Mouse (Mus musculus): ENCODE results near the gene Klk1b9. TPM values are rescaled to one million over a fixed set of nuclear protein-coding genes. Genes with fewer than 3 reads are reported as not detected.

Klk1b9 gene
- not detected in 2 replicates for polyA plus RNA-seq (2012)

DNA sequence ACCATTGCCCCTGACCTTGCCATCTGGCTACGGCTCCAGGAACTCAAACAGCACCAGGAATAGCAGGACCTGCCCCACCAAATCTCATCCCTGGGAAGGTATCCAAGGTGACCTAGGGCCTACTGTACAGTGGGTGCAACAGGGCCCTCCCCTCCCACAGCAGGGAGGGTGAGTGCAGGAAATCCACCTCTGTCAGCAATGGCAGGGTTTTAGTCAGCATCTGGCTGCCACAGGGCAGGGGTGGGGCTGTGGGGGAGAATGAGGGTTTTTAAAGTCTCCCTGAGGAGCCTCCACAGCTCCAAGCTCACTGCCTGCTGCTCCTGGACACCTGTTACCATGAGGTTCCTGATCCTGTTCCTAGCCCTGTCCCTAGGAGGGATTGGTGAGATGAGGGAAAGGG lies at the start of gene Klk1b9:
Klk1b9 (plus strand) TSS at position 301 of the 400 bp plus-strand sequence.

DNA sequence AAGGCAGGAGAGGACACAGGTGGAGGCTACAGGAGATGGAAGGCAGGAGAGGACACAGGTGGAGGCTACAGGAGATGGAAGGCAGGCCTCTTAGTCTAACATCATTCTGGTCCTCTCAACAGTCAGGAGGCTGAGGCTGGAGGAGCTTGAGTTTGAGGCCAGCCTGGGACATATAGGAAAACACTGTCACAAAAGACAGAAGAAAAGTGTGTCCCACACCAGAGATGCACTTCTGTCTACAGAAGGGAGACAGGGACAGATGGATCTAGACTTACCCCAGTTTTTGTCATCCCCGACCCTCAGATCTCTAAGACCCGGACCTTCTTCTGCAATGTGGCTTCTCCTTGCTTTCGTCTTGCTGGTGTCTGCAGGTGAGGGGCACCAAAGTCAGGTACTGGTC lies 42.4 kb upstream of the Klk1b9 start, which contains the start of gene Klk15:
Klk15 (plus strand) TSS at position 301 of the 400 bp plus-strand sequence.

DNA sequence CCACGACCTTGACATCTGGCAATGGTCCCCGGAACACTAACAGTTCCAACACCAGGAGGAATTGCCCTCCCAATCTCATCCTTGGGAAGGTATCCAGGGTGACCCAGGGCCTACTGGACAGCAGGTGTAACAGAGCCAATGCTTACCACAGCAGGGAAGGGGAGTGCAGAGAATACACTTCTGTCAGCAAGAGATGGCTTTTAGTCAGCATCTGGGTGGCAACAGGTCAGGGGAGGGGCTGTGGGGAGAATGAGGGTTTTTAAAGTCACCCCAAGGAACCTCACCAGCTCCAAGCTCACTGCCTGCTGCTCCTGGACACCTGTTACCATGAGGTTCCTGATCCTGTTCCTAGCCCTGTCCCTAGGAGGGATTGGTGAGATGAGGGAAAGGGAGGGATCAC lies 25.5 kb upstream of the Klk1b9 start, which contains the start of gene Klk1b8:
Klk1b8 (plus strand) TSS at position 301 of the 400 bp plus-strand sequence.

DNA sequence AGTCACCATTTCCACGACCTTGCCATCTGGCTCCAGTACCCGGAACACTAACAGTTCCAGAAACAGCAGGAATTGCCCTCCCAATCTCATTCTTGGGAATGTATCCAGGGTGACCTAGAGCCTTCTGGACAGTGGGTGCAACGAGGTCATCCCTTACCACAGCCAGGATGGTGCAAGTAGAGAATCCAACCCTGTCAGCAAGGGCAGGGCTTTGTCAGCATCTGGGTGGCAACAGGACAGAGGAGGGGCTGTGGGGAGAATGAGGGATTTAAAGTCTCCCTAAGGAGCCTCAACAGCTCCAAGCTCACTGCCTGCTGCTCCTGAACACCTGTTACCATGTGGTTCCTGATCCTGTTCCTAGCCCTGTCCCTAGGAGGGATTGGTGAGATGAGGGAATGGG lies 9.4 kb upstream of the Klk1b9 start, which contains the start of gene Klk1b1:
Klk1b1 (plus strand) TSS at position 301 of the 400 bp plus-strand sequence.

DNA sequence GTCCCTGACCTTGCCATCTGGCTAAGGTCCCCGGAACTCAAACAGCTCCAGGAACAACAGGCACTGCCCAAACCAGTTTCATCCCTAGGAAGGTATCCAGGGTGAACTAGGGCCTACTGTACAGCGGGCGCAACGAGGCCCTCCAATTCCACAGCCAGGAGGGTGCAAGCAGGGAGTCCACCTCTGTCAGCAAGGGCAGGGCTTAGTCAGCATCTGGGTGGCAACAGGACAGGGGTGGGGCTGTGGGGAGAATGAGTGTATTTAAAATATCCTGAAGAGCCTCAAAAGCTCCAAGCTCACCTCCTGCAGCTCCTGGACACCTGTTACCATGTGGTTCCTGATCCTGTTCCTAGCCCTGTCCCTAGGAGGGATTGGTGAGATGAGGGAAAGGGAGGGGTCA lies 19.7 kb downstream of the Klk1b9 start, which contains the start of gene Klk1b11:
Klk1b11 (plus strand) TSS at position 301 of the 400 bp plus-strand sequence.

DNA sequence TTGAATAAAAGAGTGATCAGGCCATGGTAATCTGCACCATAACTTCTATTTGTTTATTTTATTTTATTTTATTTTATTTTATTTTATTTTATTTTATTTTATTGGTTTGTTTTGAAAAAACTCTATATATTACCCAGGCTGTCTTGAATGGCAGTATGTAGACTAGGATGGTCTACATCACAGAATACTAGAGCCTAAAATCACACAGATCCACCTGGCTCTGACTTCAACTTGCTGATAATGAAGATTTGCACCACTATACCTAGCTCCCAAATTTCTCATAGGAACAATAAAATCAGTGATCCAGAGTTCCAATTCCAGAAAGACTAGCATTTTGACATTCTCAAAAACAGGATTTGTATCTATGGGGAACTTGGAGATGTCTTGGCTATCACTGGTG lies 36.0 kb downstream of the Klk1b9 start, which contains the start of gene Klk1b26:
Klk1b26 (plus strand) TSS at position 301 of the 400 bp plus-strand sequence.

Other genes with a start within 250 kb of the Klk1b9 start
- gene Klk12, start 207.2 kb upstream of the Klk1b9 start, polyA plus RNA-seq (2012) = not detected in 2 replicates
- not detected in 2 replicates for gene Klk11, start 201.5 kb upstream of the Klk1b9 start, polyA plus RNA-seq (2012)
- gene Klk10, start 195.0 kb upstream of the Klk1b9 start, polyA plus RNA-seq (2012) = 0.06 TPM in 1 of 2 replicates, not detected in the other
- not detected in 2 replicates for gene Klk9, start 184.2 kb upstream of the Klk1b9 start, polyA plus RNA-seq (2012)
- 25.3 and 55.0 TPM in 2 replicates for gene Klk8, start 178.5 kb upstream of the Klk1b9 start, polyA plus RNA-seq (2012)
- gene Klk7, start 164.8 kb upstream of the Klk1b9 start, polyA plus RNA-seq (2012) = not detected in 2 replicates
- gene Klk6, start 151.6 kb upstream of the Klk1b9 start, polyA plus RNA-seq (2012) = not detected in 2 replicates
- gene Klk5, start 134.1 kb upstream of the Klk1b9 start, polyA plus RNA-seq (2012) = not detected in 2 replicates
- not detected in 2 replicates for gene Klk4, start 94.9 kb upstream of the Klk1b9 start, polyA plus RNA-seq (2012)
- gene Klk15, start 42.3 kb upstream of the Klk1b9 start, polyA plus RNA-seq (2012) = not detected in 2 replicates
- gene Klk1b8, start 25.4 kb upstream of the Klk1b9 start, polyA plus RNA-seq (2012) = not detected in 2 replicates
- gene Klk1b1, start 9.3 kb upstream of the Klk1b9 start, polyA plus RNA-seq (2012) = not detected in 2 replicates
- gene Klk1b11, start 19.8 kb downstream of the Klk1b9 start, polyA plus RNA-seq (2012) = 0.15 TPM in 1 of 2 replicates, not detected in the other
- gene Klk1b26, start 36.1 kb downstream of the Klk1b9 start, polyA plus RNA-seq (2012) = not detected in 2 replicates
- not detected in 2 replicates for gene Klk1b27, start 76.2 kb downstream of the Klk1b9 start, polyA plus RNA-seq (2012)
- not detected in 2 replicates for gene Klk1b21, start 126.3 kb downstream of the Klk1b9 start, polyA plus RNA-seq (2012)
- gene Klk1b22, start 136.6 kb downstream of the Klk1b9 start, polyA plus RNA-seq (2012) = not detected in 2 replicates
- not detected in 2 replicates for gene Klk1b16, start 160.7 kb downstream of the Klk1b9 start, polyA plus RNA-seq (2012)
- gene Klk1b24, start 212.2 kb downstream of the Klk1b9 start, polyA plus RNA-seq (2012) = not detected in 2 replicates
- gene Klk1b3, start 222.1 kb downstream of the Klk1b9 start, polyA plus RNA-seq (2012) = not detected in 2 replicates
- not detected in 2 replicates for gene Klk1b4, start 231.4 kb downstream of the Klk1b9 start, polyA plus RNA-seq (2012)
- gene Klk1b5, start 239.9 kb downstream of the Klk1b9 start, polyA plus RNA-seq (2012) = not detected in 2 replicates
- gene Klk1, start 249.3 kb downstream of the Klk1b9 start, polyA plus RNA-seq (2012) = not detected in 2 replicates

Measured in megakaryocyte-erythroid progenitor cell, adult 5 weeks (primary cell).